Mouse (Mus musculus): Measurements from ENCODE around the gene Dnah2.

Dnah2 gene

DNA sequence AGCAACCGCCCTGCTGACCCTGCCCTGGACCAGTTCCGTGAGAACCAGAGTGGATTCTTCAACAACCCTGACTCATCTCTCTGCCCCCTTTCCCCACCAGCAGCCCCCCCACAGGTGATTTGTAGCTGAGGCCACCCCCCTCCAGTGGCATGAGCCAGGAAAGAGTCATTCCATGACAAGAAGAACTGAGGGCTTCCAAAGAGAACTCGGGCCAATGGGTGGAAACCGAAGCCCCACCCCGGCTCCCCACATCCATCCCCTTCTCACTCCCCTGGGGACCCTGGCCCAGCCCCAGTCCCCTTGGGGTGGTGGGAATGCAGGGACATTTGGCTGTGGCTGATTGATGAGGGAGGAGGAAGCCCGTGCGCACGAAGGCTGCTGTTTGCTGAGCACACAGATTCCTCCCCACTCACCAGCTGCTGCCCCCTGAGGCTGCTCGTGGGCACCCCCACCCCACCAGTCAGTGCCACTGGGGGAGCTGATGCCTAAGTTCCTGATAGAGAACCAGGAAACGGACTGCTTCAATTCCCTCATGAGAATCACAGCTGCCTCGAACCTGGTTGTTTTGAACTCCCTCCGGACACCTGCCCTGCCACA lies at the start of gene Dnah2:
Gene Dnah2 (minus strand): TSS at position 51 of the 597 bp plus-strand sequence.
- no peak for DNase-seq

DNA sequence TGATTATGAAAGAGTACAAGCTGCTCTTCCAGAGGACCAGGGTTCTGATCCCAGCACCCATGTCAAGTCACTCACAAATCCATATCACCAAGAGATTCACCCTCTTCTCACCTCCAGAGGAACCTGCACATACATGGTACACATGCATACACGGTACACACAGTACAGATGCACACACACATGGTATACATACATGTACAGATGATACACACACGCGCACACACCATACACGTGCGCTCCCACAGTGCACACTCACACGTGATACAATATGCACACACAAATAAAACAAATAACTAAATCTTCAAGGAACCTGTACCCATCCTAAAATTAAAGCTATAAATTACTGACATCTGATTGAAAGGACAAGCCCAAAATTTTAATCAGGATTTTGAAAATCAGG lies 45.9 kb upstream of the Dnah2 start:
- no peak for DNase-seq

DNA sequence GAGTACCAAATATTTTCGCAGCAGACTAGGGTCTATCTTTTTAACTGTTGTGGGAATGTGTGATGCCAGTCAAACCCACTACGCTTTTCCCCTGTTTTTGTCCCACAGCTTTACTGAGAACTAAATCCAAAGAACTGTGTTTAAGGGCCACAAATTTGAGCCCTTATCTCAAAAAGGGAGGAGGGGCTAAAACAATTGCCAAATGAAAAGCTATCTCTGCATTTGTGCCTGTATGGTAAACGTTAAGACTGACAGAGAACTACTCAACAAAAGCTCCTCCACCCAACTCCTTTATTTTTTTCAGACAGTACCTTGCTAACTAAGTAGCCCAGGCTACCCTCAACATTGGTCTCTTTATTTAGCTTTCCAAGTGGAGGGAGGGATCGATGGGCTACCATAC lies 43.9 kb upstream of the Dnah2 start:
- DNase-seq: no peak

DNA sequence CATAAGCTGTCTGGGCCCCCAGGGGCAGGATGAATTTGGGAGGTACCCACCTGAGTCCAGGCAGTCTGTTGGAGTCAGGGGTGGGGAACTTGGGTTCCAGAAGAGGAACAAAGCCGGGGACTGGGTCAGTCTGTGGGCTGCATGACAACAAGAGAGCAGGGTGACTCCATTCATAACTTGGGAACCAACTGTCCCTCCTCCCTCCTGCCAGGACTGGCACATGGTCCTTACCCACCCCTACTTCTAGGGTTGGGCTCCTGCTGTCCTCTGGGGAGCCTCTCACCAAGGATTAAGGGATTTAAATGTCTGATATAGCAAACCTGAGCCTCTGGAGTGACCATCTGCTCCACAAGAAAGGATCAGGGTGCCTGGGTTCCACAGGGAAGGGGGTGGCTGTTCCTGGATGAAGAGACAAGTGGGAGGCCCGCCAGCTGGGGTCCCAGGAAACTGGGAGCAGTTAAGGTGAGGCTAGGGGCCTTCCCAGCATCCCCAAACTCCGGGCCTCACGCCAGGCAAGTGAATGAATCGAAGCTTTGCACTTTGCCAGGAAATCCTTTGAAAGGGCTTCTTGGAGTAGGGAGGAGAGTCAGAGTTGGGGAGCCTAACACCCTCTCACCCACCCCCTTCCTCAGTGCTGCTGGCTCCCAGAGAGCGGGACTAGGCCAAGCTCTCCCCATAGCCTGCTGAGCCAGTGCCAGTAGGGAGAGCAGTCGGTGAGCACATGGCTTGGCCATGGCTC lies 43.2 kb upstream of the Dnah2 start:
- DNase-seq: no peak

DNA sequence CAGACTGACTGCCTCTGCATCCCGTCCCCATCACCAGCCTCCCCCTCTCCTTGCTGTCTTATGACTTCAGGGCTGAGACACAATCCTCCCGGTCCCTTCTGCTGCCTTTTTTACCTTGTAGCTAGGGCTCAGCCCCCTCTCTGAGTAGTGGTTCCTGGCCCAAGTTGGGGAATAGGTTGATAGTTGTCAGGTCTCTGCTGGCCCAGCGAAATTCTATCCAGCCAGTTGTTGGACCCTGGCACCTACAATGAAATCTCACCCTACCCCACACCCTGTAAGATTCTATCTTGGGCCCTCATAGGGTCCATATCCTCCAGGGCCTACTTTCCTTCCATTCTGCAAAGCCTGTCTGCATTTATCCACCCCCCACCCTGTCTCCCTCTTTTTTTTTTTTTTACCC lies 42.5 kb upstream of the Dnah2 start:
- DNase-seq: no peak

DNA sequence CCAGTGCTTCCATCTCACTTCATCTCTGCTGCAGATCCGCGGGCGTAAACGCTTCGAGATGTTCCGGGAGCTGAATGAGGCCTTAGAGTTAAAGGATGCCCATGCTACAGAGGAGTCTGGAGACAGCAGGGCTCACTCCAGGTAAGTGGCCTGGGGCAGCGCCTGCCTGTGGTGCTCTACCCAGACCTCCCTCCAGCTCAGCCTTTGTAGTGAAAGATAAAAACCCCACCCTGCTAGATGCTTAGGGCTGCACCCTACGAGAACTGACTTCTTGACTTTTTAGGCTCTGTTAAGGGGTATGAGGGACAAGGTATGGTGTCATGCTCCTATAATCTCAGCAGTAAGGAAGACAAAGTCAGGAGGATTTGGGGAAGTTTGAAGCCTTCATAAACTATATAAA lies 41.7 kb upstream of the Dnah2 start:
- DNase-seq: no peak

DNA sequence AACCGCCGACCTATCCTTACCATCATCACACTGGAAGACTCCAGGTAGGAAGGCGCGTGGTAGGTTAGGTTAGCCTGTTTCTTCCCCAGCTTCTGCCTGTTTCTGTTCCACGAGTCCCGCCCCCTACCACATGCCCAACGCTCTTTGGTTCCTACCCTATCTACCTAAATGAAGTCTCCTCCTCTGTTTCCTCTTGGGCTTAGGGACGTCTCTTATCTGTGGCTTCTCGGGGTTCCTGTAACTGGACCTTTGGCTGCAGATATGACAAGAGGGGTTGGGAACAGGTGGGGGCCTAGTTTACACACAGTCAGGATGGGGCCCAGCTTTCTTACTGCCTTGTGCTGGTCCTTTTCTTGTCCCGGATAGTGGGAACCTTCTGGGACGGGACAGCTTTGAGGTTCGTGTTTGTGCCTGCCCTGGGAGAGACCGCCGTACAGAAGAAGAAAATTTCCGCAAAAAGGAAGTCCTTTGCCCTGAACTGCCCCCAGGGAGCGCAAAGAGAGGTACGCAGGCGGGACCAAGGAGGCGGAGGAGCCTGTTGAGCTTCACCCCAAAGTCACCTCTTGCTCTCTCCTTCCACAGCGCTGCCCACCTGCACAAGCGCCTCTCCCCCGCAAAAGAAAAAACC lies 40.4 kb upstream of the Dnah2 start:
- DNase-seq: no peak

DNA sequence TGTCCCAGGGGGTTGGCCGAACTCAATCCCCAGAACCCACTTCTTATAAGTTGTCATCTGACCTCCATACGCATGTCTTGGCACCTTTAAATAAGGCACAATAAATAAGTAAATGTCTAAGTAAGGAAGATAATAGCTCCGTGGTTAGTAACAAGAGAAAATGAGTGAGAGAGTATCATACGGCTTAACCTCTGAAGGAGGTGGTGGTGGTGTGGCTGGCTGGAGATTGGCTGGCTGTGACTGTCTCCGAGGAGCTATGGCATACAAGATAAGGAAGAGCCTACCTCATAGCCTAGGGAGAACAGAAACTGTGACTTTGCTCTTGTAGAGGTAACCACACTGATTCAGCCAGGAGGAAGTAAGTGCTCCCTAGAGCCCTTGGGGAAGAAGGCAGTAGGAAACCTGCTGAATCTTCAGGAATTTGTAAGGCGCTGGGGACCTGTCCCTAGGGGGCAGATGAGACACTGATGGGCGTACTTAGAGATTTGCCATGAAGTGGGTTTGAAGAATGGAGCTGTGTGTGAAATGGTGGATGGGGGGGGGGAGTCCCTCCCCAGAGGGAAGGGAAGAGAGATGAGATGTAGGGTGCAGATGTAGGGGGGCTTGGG lies 36.9 kb upstream of the Dnah2 start:
- no peak for DNase-seq

DNA sequence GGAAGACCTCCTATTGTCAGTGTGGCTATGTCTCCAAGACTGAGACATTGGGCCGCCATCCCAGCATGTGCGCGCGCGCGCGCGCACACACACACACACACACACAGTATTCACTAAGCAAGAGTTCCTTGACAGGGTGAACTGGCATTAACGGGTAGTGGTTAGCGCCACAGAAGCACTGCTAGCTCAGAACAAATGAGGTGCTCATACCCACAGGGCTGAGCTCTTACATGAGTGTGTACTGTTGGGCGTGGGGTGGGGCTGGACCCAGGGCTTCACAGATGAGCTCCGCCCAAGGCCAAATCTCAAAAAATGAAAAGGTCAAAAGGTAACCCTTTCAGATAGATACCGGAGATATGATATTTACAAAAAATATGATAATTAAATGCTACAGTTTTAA lies 36.0 kb upstream of the Dnah2 start:
- no peak for DNase-seq

DNA sequence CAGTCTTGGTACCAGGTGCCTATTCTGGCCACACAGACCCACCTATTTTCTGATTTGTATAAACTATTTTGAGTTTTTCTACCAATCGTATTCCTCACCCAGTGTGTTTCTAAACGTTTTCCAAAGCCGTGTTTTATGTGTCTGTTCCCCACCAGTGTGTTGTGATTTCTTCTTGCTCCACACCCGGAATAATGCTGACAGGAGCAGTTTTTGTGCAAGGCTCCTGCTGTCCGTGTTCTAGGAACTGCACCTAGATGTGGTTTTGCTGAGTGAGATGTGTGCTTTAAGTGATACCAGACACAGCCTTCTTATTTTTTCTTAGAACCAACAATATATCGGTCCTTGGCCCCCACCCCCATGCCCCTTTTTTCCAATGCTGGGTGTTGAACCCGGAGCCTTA lies 35.1 kb upstream of the Dnah2 start:
- DNase-seq: no peak

DNA sequence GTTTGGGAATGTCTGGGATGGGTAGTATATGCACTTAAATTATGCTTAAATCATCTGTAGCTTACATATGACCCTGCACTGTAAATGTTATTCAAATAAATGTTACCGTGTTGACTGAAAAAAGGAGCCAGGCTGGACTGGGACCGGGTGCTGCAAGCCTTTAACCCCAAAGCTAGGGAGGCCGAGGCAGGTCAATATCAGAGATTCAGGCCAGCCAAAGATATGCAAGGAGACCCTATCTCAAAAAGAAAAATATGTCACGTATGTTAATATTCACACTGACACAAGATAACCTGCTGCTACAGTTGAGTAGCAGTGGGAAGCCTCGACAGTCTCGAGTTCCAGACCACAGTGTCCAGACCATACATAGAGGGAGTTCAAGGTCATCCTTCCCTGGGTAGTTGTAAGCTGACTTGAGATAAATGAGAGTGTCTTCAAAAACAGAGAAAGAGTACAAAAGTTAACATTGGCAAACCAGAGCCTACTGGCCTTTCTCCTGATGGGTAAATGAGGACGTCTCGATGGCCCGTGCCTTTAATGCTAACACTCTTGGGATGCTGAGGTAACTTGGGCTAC lies 33.4 kb upstream of the Dnah2 start:
- no peak for DNase-seq

DNA sequence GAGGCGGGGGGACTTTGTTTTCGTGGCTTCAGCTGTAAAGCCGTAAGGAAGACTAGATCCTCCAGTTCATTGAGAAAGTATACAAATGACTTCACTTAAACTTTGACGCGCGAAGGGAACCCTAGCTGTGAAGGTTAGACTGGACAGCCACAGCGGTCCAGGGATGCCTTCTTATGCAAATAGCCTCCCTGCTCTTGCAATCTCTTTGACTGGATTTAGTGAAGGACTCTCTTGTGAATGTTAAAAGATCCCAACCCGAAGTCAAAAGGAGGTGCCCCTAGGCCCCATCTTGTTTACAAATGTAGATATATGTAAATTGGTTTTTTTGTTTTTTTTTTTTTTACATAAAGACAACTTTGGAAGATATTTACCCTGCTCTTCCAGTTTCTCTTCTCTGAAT lies 32.9 kb upstream of the Dnah2 start:
- DNase-seq: no peak

DNA sequence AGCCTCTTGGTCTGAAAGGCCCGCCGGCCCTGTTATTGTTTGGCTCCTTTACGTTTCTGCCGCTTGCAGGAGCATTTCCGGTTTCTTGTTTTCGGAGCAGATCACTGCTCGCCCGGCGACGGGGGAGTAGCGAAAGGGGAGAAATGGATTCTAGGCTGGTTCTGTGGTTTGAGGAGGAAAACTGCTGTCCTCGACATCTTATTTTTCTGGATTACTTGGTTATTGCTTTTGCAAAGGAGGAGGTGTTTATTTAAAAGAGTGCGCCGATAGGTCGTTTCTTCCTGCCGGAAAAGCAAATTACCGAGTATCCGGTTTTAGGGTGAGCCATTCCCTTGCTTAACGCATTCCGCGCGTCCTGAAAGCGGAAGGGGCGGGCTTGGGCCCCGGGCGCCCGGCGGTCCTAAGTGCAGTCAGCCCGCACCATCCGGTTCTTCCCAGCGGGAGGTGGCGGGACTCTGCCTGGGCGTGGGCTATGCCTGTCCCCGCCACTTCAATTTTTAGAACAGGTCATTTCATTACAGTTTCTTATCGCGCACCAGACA lies 32.3 kb upstream of the Dnah2 start:
- DNase-seq: peak; percentile 96

DNA sequence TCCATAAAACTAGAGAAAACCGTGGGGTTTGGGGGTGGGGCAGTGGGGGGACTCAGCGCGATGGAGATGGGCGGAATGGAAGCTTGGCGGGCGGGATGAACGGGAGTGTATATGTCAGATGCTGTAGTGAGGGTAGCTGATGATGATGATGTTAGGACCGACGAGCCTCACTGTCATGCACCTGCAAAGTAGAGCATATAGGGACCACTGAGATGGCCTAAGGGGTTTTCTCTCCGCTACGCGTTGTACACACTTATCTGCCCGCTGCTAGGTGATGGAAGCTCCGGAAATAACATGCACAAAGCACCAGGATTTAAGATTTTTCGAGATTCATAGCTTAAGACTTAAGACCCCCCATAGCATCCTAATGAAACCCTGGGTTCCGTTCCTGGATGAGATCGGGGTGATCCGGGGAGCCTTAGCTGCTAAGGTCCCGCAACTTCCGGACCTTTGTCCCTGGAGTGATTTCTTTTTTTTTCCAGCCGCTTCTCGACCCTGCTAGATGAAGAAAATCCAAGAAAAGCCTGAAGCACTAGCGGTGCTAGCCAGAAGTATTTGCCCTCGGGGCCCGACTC lies 31.7 kb upstream of the Dnah2 start:
- no peak for DNase-seq

DNA sequence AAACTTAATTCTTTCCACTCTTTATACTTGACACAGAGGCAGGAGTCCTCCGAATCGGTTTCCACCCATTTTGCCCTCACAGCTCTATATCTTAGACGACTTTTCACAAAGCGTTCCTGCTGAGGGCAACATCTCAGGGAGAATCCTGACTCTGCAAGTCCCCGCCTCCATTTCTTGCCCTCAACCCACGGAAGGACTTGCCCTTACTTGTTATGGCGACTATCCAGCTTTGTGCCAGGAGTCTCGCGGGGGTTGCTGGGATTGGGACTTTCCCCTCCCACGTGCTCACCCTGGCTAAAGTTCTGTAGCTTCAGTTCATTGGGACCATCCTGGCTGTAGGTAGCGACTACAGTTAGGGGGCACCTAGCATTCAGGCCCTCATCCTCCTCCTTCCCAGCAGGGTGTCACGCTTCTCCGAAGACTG lies 31.2 kb upstream of the Dnah2 start, which contains the start of the genes Wrap53 and Trp53:
Gene Wrap53 (minus strand): TSS at position 165 of the 424 bp plus-strand sequence.
Gene Trp53 (plus strand): TSS at position 269 of the 424 bp plus-strand sequence.
- peak; percentile 98 for DNase-seq

DNA sequence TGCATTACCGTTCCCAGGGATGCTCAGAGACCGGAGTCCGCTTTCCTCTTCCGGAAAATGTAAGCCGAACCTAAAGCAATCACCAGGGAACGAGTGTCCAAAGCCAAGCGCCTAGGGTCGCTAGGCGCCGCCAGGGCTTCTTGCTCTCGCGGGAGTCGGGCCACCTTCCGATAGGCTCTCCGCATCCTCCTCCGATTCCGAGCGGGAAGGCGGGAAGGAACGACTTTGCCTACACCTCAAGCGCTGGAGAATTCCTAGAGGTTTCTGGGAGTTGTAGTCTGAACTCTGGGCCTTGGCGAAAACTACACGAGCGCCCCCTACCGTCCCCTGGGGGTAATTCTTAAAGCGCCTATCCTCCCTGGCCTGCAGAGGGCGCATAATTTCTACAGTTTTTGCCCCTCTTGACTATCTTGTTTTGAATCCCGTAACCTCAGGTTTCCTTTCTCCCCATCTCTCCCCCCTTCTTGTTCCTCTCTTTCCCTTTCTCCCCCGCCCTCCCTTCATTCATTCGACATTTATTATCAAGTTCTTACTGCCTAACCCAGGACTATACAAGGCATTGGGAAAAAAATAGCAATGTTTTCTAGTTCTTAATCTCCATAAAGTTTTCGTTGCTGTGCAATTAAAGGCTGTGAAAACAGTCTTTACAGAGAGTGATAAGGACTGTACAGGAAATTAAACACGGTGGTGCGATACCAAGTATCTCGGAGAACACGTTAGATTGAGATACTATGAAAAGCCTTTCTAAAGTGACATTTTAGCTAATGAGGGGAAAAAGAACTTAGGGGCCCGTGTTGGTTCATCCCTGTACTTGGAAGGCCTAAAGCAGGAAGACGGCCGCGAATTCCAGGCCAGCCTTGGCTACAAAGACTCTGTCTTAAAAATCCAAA lies 30.5 kb upstream of the Dnah2 start:
- peak; percentile 99 for DNase-seq

DNA sequence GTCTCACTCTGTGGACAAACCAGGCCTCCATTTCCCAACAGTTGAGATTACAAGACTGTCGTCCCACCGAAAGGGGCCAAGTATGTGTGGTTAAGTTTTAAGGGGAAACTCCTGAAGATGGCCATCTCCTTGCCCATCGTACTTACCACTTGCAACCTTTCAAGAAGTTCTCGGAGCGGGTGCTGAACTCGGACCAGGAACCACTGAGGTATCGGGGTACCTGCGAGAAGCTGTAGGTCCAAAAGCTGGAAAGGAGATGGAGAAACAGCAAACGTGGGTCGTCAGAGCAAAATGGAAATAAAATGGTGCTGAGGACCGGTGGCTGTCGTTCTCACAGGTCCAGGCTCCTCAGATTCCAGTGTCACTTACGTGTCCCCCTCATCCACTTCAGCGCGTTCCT lies 29.4 kb upstream of the Dnah2 start:
- no peak for DNase-seq

DNA sequence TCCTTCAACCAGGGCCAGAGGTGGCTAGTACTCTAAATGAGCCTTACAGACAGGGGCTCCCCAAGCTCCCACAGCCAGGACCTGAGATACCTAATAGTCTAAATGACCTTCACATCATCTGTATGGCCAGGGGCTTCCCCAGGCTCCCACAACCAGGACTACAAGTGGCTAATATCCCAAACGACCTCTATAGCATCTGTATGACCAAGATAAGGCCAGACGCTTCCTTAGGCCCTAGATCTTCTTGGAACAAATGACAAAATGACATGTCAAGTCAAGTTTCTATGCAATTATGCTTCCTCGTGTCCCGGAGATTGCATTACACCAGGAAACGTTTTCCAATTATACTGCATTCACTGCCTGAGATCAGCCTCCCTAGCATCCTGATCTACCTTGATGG lies 27.4 kb upstream of the Dnah2 start:
- no peak for DNase-seq

DNA sequence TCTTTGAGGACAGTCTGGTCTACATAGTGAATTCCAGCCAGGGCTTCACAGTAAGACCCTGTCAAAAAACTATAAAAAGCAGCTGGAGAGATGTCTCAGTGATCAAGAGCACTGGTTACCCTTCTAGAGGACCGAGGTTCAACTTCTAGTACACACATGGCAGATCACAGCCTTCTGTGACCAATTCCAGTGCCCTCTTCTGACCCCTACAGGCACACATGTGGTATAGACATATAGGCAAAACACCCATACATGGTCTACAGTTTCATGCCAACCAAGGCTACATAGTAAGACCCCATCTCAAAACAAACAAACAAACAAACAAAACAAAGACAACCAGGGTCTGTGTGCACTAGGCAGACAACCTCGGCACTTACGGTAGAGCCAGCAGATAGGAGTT lies 26.3 kb upstream of the Dnah2 start:
- DNase-seq: no peak

DNA sequence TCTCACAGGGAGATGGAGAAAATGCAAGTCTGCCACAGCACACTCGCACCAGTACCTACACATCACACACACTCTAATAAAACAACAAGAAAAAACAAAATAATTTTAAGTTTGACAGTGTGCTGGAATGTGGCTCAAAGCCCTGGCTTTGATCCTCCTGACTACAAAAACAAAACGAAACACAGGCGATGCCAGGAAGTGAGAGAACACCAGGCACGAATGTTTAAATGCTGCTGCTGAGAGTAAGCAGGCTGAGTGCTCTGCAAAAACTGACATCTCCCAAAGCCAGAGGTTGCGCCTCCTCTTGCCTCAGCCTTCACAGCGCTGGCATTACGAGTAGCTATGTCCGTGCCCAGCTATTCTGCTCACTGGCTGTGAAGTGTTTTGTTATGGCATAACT lies 16.2 kb upstream of the Dnah2 start:
- DNase-seq: no peak

DNA sequence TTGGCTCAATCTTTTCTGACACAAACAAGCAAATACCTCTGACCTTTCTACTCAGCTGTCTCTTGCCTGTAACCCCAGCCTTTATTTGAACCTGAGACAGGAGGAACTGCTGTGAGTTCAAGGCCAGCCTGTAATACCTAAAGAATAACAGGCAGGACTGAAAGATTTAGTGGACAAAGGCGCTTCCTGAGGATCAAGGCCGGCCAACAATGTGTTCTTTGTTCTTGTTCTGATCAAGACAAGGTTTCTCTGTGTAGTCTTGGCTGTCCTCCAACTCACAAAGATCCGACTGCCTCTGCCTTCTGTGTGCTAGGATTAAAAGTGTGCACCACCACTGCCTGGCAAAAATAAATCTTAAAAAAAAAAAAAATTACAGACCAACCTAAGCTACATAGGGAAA lies 15.5 kb upstream of the Dnah2 start:
- DNase-seq: no peak

DNA sequence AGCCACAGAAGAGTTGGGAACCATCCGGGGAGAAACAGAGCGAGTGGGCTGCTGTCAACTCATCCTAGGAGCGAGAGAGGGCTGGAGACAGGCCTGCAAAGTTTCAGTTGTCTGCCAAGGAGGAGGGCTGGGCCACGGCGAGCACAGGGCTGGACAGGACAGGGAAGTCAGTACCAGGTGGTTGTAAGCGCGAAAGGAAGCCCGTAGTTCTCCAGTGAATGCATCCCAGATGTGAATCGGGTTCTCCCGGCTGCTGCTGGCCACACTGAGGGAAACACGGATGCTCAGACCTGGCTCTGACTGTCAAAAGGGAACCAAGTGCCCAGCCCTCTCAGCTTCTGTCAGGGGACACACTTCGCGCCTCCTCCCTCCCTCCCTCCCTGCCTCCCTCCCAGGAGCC lies 14.5 kb upstream of the Dnah2 start:
- DNase-seq: no peak

Data from kidney, adult 9 months (tissue).